In genomic region chr2:12418121-12418520, GRCm38 (mm10) we compare ENCODE assay signal across 8 mouse cellular contexts. TPM values are rescaled to one million over a fixed set of nuclear protein-coding genes. Genes with fewer than 3 reads are reported as not detected.
DNase-seq lines count a peak whose midpoint lies in the region; ATAC-seq and TF ChIP-seq lines count a peak whose summit lies in the region.

No protein-coding gene starts in this region.

- peaks cover 14% of the 10 kb centered on the region for H3K79me2 ChIP-seq in CH12.LX (replicated peaks; ENCODE audit: control insufficient read depth, extremely low read depth, insufficient read depth, poor library complexity, severe bottlenecking)

- ATAC-seq in limb, embryonic 14.5 days (ENCODE audit: low FRiP score, low read depth), result no peak
- no peak for ATAC-seq in midbrain, postnatal 0 days (ENCODE audit: low FRiP score)

- peak overlapping the region; percentile 88; the same call in 1 of the 2 replicates for H3K27ac ChIP-seq in gastrocnemius, adult 2 months
- no peak overlapping the region for H3K27ac ChIP-seq in CH12.LX (ENCODE audit: insufficient read depth, low read depth)
- no peak overlapping the region for H3K27ac ChIP-seq in forebrain, embryonic 10.5 days
- no peak overlapping the region for H3K27ac ChIP-seq in limb, embryonic 14.5 days (replicated peaks; ENCODE audit: low read depth, low read length)
- H3K27ac ChIP-seq in midbrain, postnatal 0 days (ENCODE audit: low read depth, low read length), result no peak overlapping the region

- peak overlapping the region; percentile 72; the same call in 1 of the 2 replicates for H3K9ac ChIP-seq in CH12.LX (ENCODE audit: insufficient read depth, low read depth)
- peak overlapping the region; percentile 71; the same call in 1 of the 2 replicates for H3K9ac ChIP-seq in limb, embryonic 14.5 days (ENCODE audit: low read depth, low read length, severe bottlenecking)
- H3K9ac ChIP-seq in midbrain, postnatal 0 days (replicated peaks; ENCODE audit: low read length, poor library complexity, severe bottlenecking), result peak overlapping the region; percentile 79

- dilution Hi-C loops in CH12.LX (cut with MboI; ENCODE audit: extremely low pct_ligation_motif_present, extremely low pct_unique_long_range_greater_than_20kb, low sequenced_read_pairs), result no loop called here

- no peaks in the 10 kb centered on the region for H3K27me3 ChIP-seq in CH12.LX (replicated peaks)
- no peaks in the 10 kb centered on the region for H3K27me3 ChIP-seq in forebrain, embryonic 10.5 days (ENCODE audit: poor library complexity, severe bottlenecking)
- H3K27me3 ChIP-seq in limb, embryonic 14.5 days (ENCODE audit: control insufficient read depth, insufficient read depth, low read length), result no peaks in the 10 kb centered on the region
- no peaks in the 10 kb centered on the region for H3K27me3 ChIP-seq in midbrain, postnatal 0 days (ENCODE audit: insufficient read depth, low read length)

- no peaks in the 10 kb centered on the region for H3K9me3 ChIP-seq in CH12.LX (replicated peaks; ENCODE audit: low read length)
- H3K9me3 ChIP-seq in forebrain, embryonic 10.5 days, result no peaks in the 10 kb centered on the region
- H3K9me3 ChIP-seq in limb, embryonic 14.5 days (ENCODE audit: control insufficient read depth, low read length), result no peaks in the 10 kb centered on the region
- H3K9me3 ChIP-seq in midbrain, postnatal 0 days (ENCODE audit: low read length), result no peaks in the 10 kb centered on the region

- peaks cover 6 to 22% of the 10 kb centered on the region in 2 experiments; a peak in 3 of 4 replicates for H3K4me1 ChIP-seq in CH12.LX (ENCODE audit: control insufficient read depth in 1 of 2, insufficient read depth in 2 of 2)
- peaks cover 11% of the 10 kb centered on the region for H3K4me1 ChIP-seq in forebrain, embryonic 10.5 days
- peaks cover 8% of the 10 kb centered on the region; the same call in 1 of the 2 replicates for H3K4me1 ChIP-seq in limb, embryonic 14.5 days (ENCODE audit: control insufficient read depth, insufficient read depth, low read length)
- peaks cover 6% of the 10 kb centered on the region; the same call in 1 of the 2 replicates for H3K4me1 ChIP-seq in midbrain, postnatal 0 days (ENCODE audit: insufficient read depth, low read length)

- peak overlapping the region; percentile 88 for H3K4me3 ChIP-seq in gastrocnemius, adult 2 months
- peak overlapping the region; percentile 71 to 94 (median 91) for H3K4me3 ChIP-seq in CH12.LX (replicated peaks in 1 of 3; ENCODE audit: low read depth in 2 of 3, low read length in 2 of 3, poor library complexity in 1 of 3)
- peak overlapping the region; percentile 89 for H3K4me3 ChIP-seq in forebrain, embryonic 10.5 days
- H3K4me3 ChIP-seq in limb, embryonic 14.5 days (replicated peaks; ENCODE audit: low read length), result peak overlapping the region; percentile 75
- H3K4me3 ChIP-seq in midbrain, postnatal 0 days (ENCODE audit: low read depth, low read length), result peak overlapping the region; percentile 83

- intact Hi-C loops in gastrocnemius, adult 2 months (cut with DNase I), result loop anchor here (10.0 kb wide), 1 partner anchor 643 kb away; the partner anchor contains the start of genes Ankrd16 and Fbh1

- no peak for TF ChIP-seq RAD21 in CH12.LX (IDR thresholded peaks at IDR 0.05; ENCODE audit: low read depth, low read length)

- no peak for DNase-seq in gastrocnemius, adult 2 months
- no peak for DNase-seq in gastrocnemius, adult 18-20 months (ENCODE audit: low spot score)
- peak; percentile 9 for DNase-seq in CH12.LX (ENCODE audit: extremely low read depth)
- no peak for DNase-seq in forebrain, embryonic 10.5 days (ENCODE audit: extremely low spot score, low spot score)
- no peak for DNase-seq in limb, embryonic 14.5 days (ENCODE audit: low spot score)
- DNase-seq in midbrain, postnatal 0 days (ENCODE audit: low spot score), result no peak
- no peak for DNase-seq in ovary, postnatal 36 days (ENCODE audit: low spot score)
- no peak for DNase-seq in urinary bladder, postnatal 10 days (ENCODE audit: low spot score)

- in situ Hi-C loops in CH12.LX (cut with MboI; ENCODE audit: low pct_ligation_motif_present, low pct_unique_long_range_greater_than_20kb, low sequenced_read_pairs), result no loop called here

- WGBS in forebrain, embryonic 10.5 days, result 54% methylated on average over 8 of the region's 8 CpGs
- 42% methylated on average over 8 of the region's 8 CpGs for WGBS in limb, embryonic 14.5 days
- WGBS in midbrain, postnatal 0 days, result 56% methylated on average over 8 of the region's 8 CpGs

- peaks cover 0 to 12% of the 10 kb centered on the region in 2 experiments for H3K36me3 ChIP-seq in CH12.LX (replicated peaks in 1 of 2; ENCODE audit: control insufficient read depth in 1 of 2, insufficient read depth in 1 of 2, low read length in 1 of 2)
- no peaks in the 10 kb centered on the region for H3K36me3 ChIP-seq in forebrain, embryonic 10.5 days (replicated peaks)
- no peaks in the 10 kb centered on the region for H3K36me3 ChIP-seq in limb, embryonic 14.5 days (ENCODE audit: control insufficient read depth, insufficient read depth, low read length)
- no peaks in the 10 kb centered on the region for H3K36me3 ChIP-seq in midbrain, postnatal 0 days (ENCODE audit: insufficient read depth, low read length)

- no peak for TF ChIP-seq EP300 in CH12.LX (IDR thresholded peaks at IDR 0.05; ENCODE audit: low read length)

- TF ChIP-seq POLR2A in CH12.LX (IDR thresholded peaks at IDR 0.05; ENCODE audit: low read depth, low read length), result no peak
- no peak for TF ChIP-seq POLR2A in limb, embryonic 14.5 days (IDR thresholded peaks at IDR 0.05; ENCODE audit: borderline replicate concordance, extremely low read depth, insufficient read depth, insufficient read length)

- no peak for TF ChIP-seq CTCF in gastrocnemius, adult 2 months (IDR thresholded peaks at IDR 0.05)
- TF ChIP-seq CTCF in CH12.LX (conservative IDR thresholded peaks at IDR 0.05 in 1 of 2, IDR thresholded peaks at IDR 0.05 in 1 of 2; ENCODE audit: low read depth in 2 of 2, low read length in 2 of 2), result no peak
- TF ChIP-seq CTCF in midbrain, postnatal 0 days (IDR thresholded peaks at IDR 0.05), result no peak

- H3K4me2 ChIP-seq in CH12.LX (ENCODE audit: insufficient read depth, low read depth, poor library complexity, severe bottlenecking), result peak overlapping the region; percentile 74
- H3K4me2 ChIP-seq in limb, embryonic 14.5 days (replicated peaks; ENCODE audit: low read depth, low read length, severe bottlenecking), result peak overlapping the region; percentile 65
- H3K4me2 ChIP-seq in midbrain, postnatal 0 days (ENCODE audit: low read depth, low read length, poor library complexity, severe bottlenecking), result peak overlapping the region; percentile 92

TF ChIP-seq in CH12.LX, 34 proteins besides CTCF, POLR2A, EP300 and RAD21:
- no peak for TF ChIP-seq HCFC1 (IDR thresholded peaks at IDR 0.05; ENCODE audit: low read depth, low read length)
- TF ChIP-seq CHD2 (IDR thresholded peaks at IDR 0.05; ENCODE audit: low read length), result peak; percentile 94

RNA-seq across cellular contexts. Expression of gene Mindy3, which starts 1.1 kb away (rescaled TPM):
- total RNA-seq in gastrocnemius, adult 2 months (2021), result 10 to 100 TPM; 10.7 to 11.5 TPM
- total RNA-seq in gastrocnemius, adult 18-20 months (2021), result 10 to 100 TPM in 1 of 2 experiments, 1 to 10 TPM in 1; 9.0 to 10.9 TPM
- total RNA-seq in CH12.LX (2012; rRNA removed), result 20.6 and 20.7 TPM in 2 replicates
- 33.8 and 38.2 TPM in 2 replicates for total RNA-seq in CH12.LX (2014; rRNA removed)
- polyA plus RNA-seq in CH12.LX (2012; ENCODE audit: insufficient read length, low read depth), result 32.5 and 43.7 TPM in 2 replicates
- polyA plus RNA-seq in forebrain, embryonic 10.5 days (2016; fragmentation: Nextera tagmentation; extraction: Ambion mirVana), result 31.6 TPM in 2 replicates
- polyA plus RNA-seq in limb, embryonic 14.5 days (2012; rRNA removed), result 36.9 and 37.1 TPM in 2 replicates
- 22.6 and 25.4 TPM in 2 replicates for polyA plus RNA-seq in limb, embryonic 14.5 days (2014; fragmentation: Nextera tagmentation; extraction: Ambion mirVana)
- total RNA-seq in midbrain, postnatal 0 days (2014; rRNA removed), result 44.1 and 72.3 TPM in 2 replicates
- 50.1 and 50.8 TPM in 2 replicates for polyA plus RNA-seq in midbrain, postnatal 0 days (2015; fragmentation: Nextera tagmentation; extraction: Ambion mirVana)
